Mouse (Mus musculus) adrenal gland, postnatal 10 days (tissue): Measurements from ENCODE around the gene Gm11757. TPM values are rescaled to one million over a fixed set of nuclear protein-coding genes. Genes with fewer than 3 reads are reported as not detected.
"Not testable (repeated sequence)": the region's sequence is repeated elsewhere in the genome, so short reads cannot be mapped to it uniquely, and the experiment has no call there.

Experiments
- DNase-seq: peaks from one replicate; pipeline ENCODE4 v3.0.0; 2021; ENCODE audit warnings: mixed read lengths
- long read RNA-seq, 2 experiments: library from polyadenylated mRNA; stranded (forward); transcript quantifications; one replicate each; pipeline ENCODE4 v2.0.0; 2021
- total RNA-seq, 2 experiments: library from RNA; stranded (reverse); gene quantifications; 2 replicates each; pipeline ENCODE4 v1.2.3; 2021

Gm11757 gene
- total RNA-seq, result not detected
- long read RNA-seq, experiment 1, result 0 reads
- long read RNA-seq, experiment 2, result 0 reads

- DNase-seq, result not testable (repeated sequence)
These were observed at the start of gene Gm11757 for GRCm38 (mm10) chr4:73891012-73891411. Gene Gm11757 (minus strand): TSS chr4:73891112.

- DNase-seq, result not testable (repeated sequence)
These were observed 29.7 kb upstream of the Gm11757 start, which contains the start of gene Gm11756 for GRCm38 (mm10) chr4:73920660-73921059. Gene Gm11756 (minus strand): TSS chr4:73920760.

GRCm38 (mm10) chr4:73905853-73906252 lies 14.9 kb upstream of the Gm11757 start, which contains the start of gene Gm13871:
Gene Gm13871 (minus strand): TSS chr4:73905953.
- DNase-seq, result not testable (repeated sequence)

GRCm38 (mm10) chr4:73876166-73876565 lies 14.7 kb downstream of the Gm11757 start, which contains the start of gene Gm11758:
Gene Gm11758 (minus strand): TSS chr4:73876266.
- not testable (repeated sequence) for DNase-seq

Other genes with a start within 250 kb of the Gm11757 start
- not detected for gene Gm11239, start 222.8 kb downstream of the Gm11757 start, total RNA-seq
- not detected for gene Gm428, start 207.6 kb downstream of the Gm11757 start, total RNA-seq
- gene Rasef, start 100.1 kb downstream of the Gm11757 start, total RNA-seq, result under 1 TPM; 0.18 to 0.24 TPM
- not detected for gene Gm11758, start 14.8 kb downstream of the Gm11757 start, total RNA-seq
- gene Gm13871, start 14.8 kb upstream of the Gm11757 start, total RNA-seq, result not detected
- under 1 TPM in 1 of 2 experiments, not detected in 1; 0.21 TPM for gene Gm11756, start 29.6 kb upstream of the Gm11757 start, total RNA-seq
- 1 to 10 TPM in 1 of 2 experiments, under 1 TPM in 1; 0.93 to 5.9 TPM for gene 2310002L09Rik, start 59.7 kb upstream of the Gm11757 start, total RNA-seq
- gene Frmd3, start 122.3 kb upstream of the Gm11757 start, total RNA-seq, result under 1 TPM; 0.54 to 1.00 TPM